Mouse (Mus musculus): ENCODE results near the gene Dnajc1. TPM values are rescaled to one million over a fixed set of nuclear protein-coding genes. Genes with fewer than 3 reads are reported as not detected.

The Dnajc1 gene
- polyA plus RNA-seq, 1 experiment from 2014 or later = 41.8 TPM

GRCm38 (mm10) chr2:18201820-18202462 is 190.7 kb downstream of the Dnajc1 start:
- no peaks in the 10 kb centered on the region for H3K27me3 ChIP-seq (ENCODE audit: control insufficient read depth, insufficient read depth, low read length)
- no peak overlapping the region for H3K27ac ChIP-seq (ENCODE audit: low read depth, low read length)
- no peak overlapping the region for H3K4me2 ChIP-seq (ENCODE audit: low read depth, low read length, severe bottlenecking)
- H3K4me1 ChIP-seq (replicated peaks; ENCODE audit: control insufficient read depth, insufficient read depth, low read length) = no peaks in the 10 kb centered on the region
- peaks cover 7% of the 10 kb centered on the region; the same call in 1 of the 2 replicates for H3K36me3 ChIP-seq (ENCODE audit: control insufficient read depth, insufficient read depth, low read length)
- WGBS = 86% methylated on average over 1 of the region's 1 CpGs
- no peaks in the 10 kb centered on the region for H3K9me3 ChIP-seq (ENCODE audit: control insufficient read depth, low read length)
- no peak overlapping the region for H3K9ac ChIP-seq (ENCODE audit: low read length)
- ATAC-seq (replicated peaks; ENCODE audit: low FRiP score) (no peak), DNase-seq (ENCODE audit: low spot score) (no peak)
- H3K4me3 ChIP-seq (ENCODE audit: low read depth, low read length) = no peak overlapping the region

GRCm38 (mm10) chr2:18195691-18196396 is 196.8 kb downstream of the Dnajc1 start:
- ATAC-seq (replicated peaks; ENCODE audit: low FRiP score) = no peak
- Histone ChIP-seq H3K9me3 (ENCODE audit: control insufficient read depth, low read length) (no peaks in the 10 kb centered on the region), H3K4me3 (ENCODE audit: low read depth, low read length) (no peak overlapping the region), H3K36me3 (ENCODE audit: control insufficient read depth, insufficient read depth, low read length) (no peaks in the 10 kb centered on the region; the same call in 1 of the 2 replicates), H3K27ac (ENCODE audit: low read depth, low read length) (no peak overlapping the region), H3K9ac (ENCODE audit: low read length) (no peak overlapping the region), H3K4me2 (ENCODE audit: low read depth, low read length, severe bottlenecking) (no peak overlapping the region), H3K4me1 (replicated peaks; ENCODE audit: control insufficient read depth, insufficient read depth, low read length) (no peaks in the 10 kb centered on the region), H3K27me3 (ENCODE audit: control insufficient read depth, insufficient read depth, low read length) (no peaks in the 10 kb centered on the region)
- WGBS = 93% methylated on average over 3 of the region's 3 CpGs
- DNase-seq (ENCODE audit: low spot score) = no peak

- Histone ChIP-seq H3K9ac (ENCODE audit: low read length) (no peak overlapping the region), H3K36me3 (ENCODE audit: control insufficient read depth, insufficient read depth, low read length) (no peaks in the 10 kb centered on the region; the same call in 1 of the 2 replicates), H3K4me2 (ENCODE audit: low read depth, low read length, severe bottlenecking) (no peak overlapping the region), H3K4me3 (ENCODE audit: low read depth, low read length) (no peak overlapping the region), H3K4me1 (replicated peaks; ENCODE audit: control insufficient read depth, insufficient read depth, low read length) (no peaks in the 10 kb centered on the region), H3K9me3 (ENCODE audit: control insufficient read depth, low read length) (no peaks in the 10 kb centered on the region), H3K27me3 (ENCODE audit: control insufficient read depth, insufficient read depth, low read length) (no peaks in the 10 kb centered on the region), H3K27ac (ENCODE audit: low read depth, low read length) (no peak overlapping the region)
- WGBS = 93% methylated on average over 4 of the region's 4 CpGs
- DNase-seq (ENCODE audit: low spot score) = no peak
- no peak; the same call in 1 of the 2 replicates for ATAC-seq (replicated peaks; ENCODE audit: low FRiP score)
These were observed 197.3 kb downstream of the Dnajc1 start for GRCm38 (mm10) chr2:18195285-18195684.

- ATAC-seq (replicated peaks; ENCODE audit: low FRiP score) (no peak), DNase-seq (ENCODE audit: low spot score) (no peak)
- H3K9me3 ChIP-seq (ENCODE audit: control insufficient read depth, low read length) = no peaks in the 10 kb centered on the region
- no peaks in the 10 kb centered on the region for H3K4me1 ChIP-seq (replicated peaks; ENCODE audit: control insufficient read depth, insufficient read depth, low read length)
- 98% methylated on average over 2 of the region's 2 CpGs for WGBS
- H3K4me2 ChIP-seq (ENCODE audit: low read depth, low read length, severe bottlenecking) = no peak overlapping the region
- no peaks in the 10 kb centered on the region for H3K27me3 ChIP-seq (ENCODE audit: control insufficient read depth, insufficient read depth, low read length)
- no peak overlapping the region for H3K4me3 ChIP-seq (ENCODE audit: low read depth, low read length)
- H3K9ac ChIP-seq (ENCODE audit: low read length) = no peak overlapping the region
- H3K36me3 ChIP-seq (ENCODE audit: control insufficient read depth, insufficient read depth, low read length) = peaks cover 7% of the 10 kb centered on the region; the same call in 1 of the 2 replicates
- no peak overlapping the region for H3K27ac ChIP-seq (ENCODE audit: low read depth, low read length)
These were observed 204.3 kb downstream of the Dnajc1 start for GRCm38 (mm10) chr2:18188367-18188766.

GRCm38 (mm10) chr2:18183079-18183478 is 209.6 kb downstream of the Dnajc1 start:
- Histone ChIP-seq H3K36me3 (ENCODE audit: control insufficient read depth, insufficient read depth, low read length) (no peaks in the 10 kb centered on the region), H3K9ac (ENCODE audit: low read length) (no peak overlapping the region), H3K9me3 (ENCODE audit: control insufficient read depth, low read length) (no peaks in the 10 kb centered on the region), H3K4me1 (replicated peaks; ENCODE audit: control insufficient read depth, insufficient read depth, low read length) (no peaks in the 10 kb centered on the region), H3K27ac (ENCODE audit: low read depth, low read length) (no peak overlapping the region), H3K4me3 (ENCODE audit: low read depth, low read length) (no peak overlapping the region), H3K4me2 (ENCODE audit: low read depth, low read length, severe bottlenecking) (no peak overlapping the region), H3K27me3 (ENCODE audit: control insufficient read depth, insufficient read depth, low read length) (no peaks in the 10 kb centered on the region)
- DNase-seq (ENCODE audit: low spot score) (no peak), ATAC-seq (replicated peaks; ENCODE audit: low FRiP score) (no peak)

GRCm38 (mm10) chr2:18181631-18182030 is 211.0 kb downstream of the Dnajc1 start:
- Histone ChIP-seq H3K4me2 (ENCODE audit: low read depth, low read length, severe bottlenecking) (no peak overlapping the region), H3K27ac (ENCODE audit: low read depth, low read length) (no peak overlapping the region), H3K9ac (ENCODE audit: low read length) (no peak overlapping the region), H3K36me3 (ENCODE audit: control insufficient read depth, insufficient read depth, low read length) (no peaks in the 10 kb centered on the region), H3K27me3 (ENCODE audit: control insufficient read depth, insufficient read depth, low read length) (no peaks in the 10 kb centered on the region), H3K4me1 (replicated peaks; ENCODE audit: control insufficient read depth, insufficient read depth, low read length) (no peaks in the 10 kb centered on the region), H3K4me3 (ENCODE audit: low read depth, low read length) (no peak overlapping the region), H3K9me3 (ENCODE audit: control insufficient read depth, low read length) (no peaks in the 10 kb centered on the region)
- ATAC-seq (replicated peaks; ENCODE audit: low FRiP score) (no peak), DNase-seq (ENCODE audit: low spot score) (no peak)
- WGBS = 91% methylated on average over 3 of the region's 3 CpGs

- Histone ChIP-seq H3K27ac (ENCODE audit: low read depth, low read length) (no peak overlapping the region), H3K4me1 (replicated peaks; ENCODE audit: control insufficient read depth, insufficient read depth, low read length) (no peaks in the 10 kb centered on the region), H3K4me3 (ENCODE audit: low read depth, low read length) (no peak overlapping the region), H3K27me3 (ENCODE audit: control insufficient read depth, insufficient read depth, low read length) (no peaks in the 10 kb centered on the region), H3K4me2 (ENCODE audit: low read depth, low read length, severe bottlenecking) (no peak overlapping the region), H3K9me3 (ENCODE audit: control insufficient read depth, low read length) (no peaks in the 10 kb centered on the region), H3K36me3 (ENCODE audit: control insufficient read depth, insufficient read depth, low read length) (no peaks in the 10 kb centered on the region), H3K9ac (ENCODE audit: low read length) (no peak overlapping the region)
- ATAC-seq (replicated peaks; ENCODE audit: low FRiP score) (no peak), DNase-seq (ENCODE audit: low spot score) (no peak)
- 97% methylated on average over 5 of the region's 5 CpGs for WGBS
These were observed 212.3 kb downstream of the Dnajc1 start for GRCm38 (mm10) chr2:18180323-18180722.

- 85% methylated on average over 3 of the region's 3 CpGs for WGBS
- Histone ChIP-seq H3K27ac (ENCODE audit: low read depth, low read length) (no peak overlapping the region), H3K4me2 (ENCODE audit: low read depth, low read length, severe bottlenecking) (no peak overlapping the region), H3K9me3 (ENCODE audit: control insufficient read depth, low read length) (no peaks in the 10 kb centered on the region), H3K27me3 (ENCODE audit: control insufficient read depth, insufficient read depth, low read length) (no peaks in the 10 kb centered on the region), H3K36me3 (ENCODE audit: control insufficient read depth, insufficient read depth, low read length) (no peaks in the 10 kb centered on the region), H3K4me3 (ENCODE audit: low read depth, low read length) (no peak overlapping the region), H3K4me1 (replicated peaks; ENCODE audit: control insufficient read depth, insufficient read depth, low read length) (no peaks in the 10 kb centered on the region), H3K9ac (ENCODE audit: low read length) (no peak overlapping the region)
- no peak for DNase-seq (ENCODE audit: low spot score)
- ATAC-seq (replicated peaks; ENCODE audit: low FRiP score) = no peak
These were observed 216.4 kb downstream of the Dnajc1 start for GRCm38 (mm10) chr2:18176235-18176634.

GRCm38 (mm10) chr2:18175234-18175633 is 217.4 kb downstream of the Dnajc1 start:
- H3K4me3 ChIP-seq (ENCODE audit: low read depth, low read length) = no peak overlapping the region
- DNase-seq (ENCODE audit: low spot score) (no peak), ATAC-seq (replicated peaks; ENCODE audit: low FRiP score) (no peak)
- H3K4me1 ChIP-seq (replicated peaks; ENCODE audit: control insufficient read depth, insufficient read depth, low read length) = no peaks in the 10 kb centered on the region
- H3K9me3 ChIP-seq (ENCODE audit: control insufficient read depth, low read length) = no peaks in the 10 kb centered on the region
- no peak overlapping the region for H3K4me2 ChIP-seq (ENCODE audit: low read depth, low read length, severe bottlenecking)
- no peaks in the 10 kb centered on the region for H3K27me3 ChIP-seq (ENCODE audit: control insufficient read depth, insufficient read depth, low read length)
- H3K36me3 ChIP-seq (ENCODE audit: control insufficient read depth, insufficient read depth, low read length) = no peaks in the 10 kb centered on the region
- 55% methylated on average over 1 of the region's 1 CpGs for WGBS
- H3K27ac ChIP-seq (ENCODE audit: low read depth, low read length) = no peak overlapping the region
- H3K9ac ChIP-seq (ENCODE audit: low read length) = no peak overlapping the region
